Mouse (Mus musculus): ENCODE data around the gene Fkbp11.
"Not testable (repeated sequence)": the region's sequence is repeated elsewhere in the genome, so short reads cannot be mapped to it uniquely, and the experiment has no call there.

The Fkbp11 gene

GRCm38 (mm10) chr15:98727443-98728321 lies at the start of gene Fkbp11:
Gene Fkbp11 (minus strand): TSS chr15:98728198.
- peak; percentile 49 for DNase-seq (ENCODE audit: low spot score)

GRCm38 (mm10) chr15:98777762-98778161 lies 49.8 kb upstream of the Fkbp11 start, which contains the start of gene Wnt10b:
Gene Wnt10b (minus strand): TSS chr15:98778150.
- DNase-seq (ENCODE audit: low spot score) = no peak

DNA sequence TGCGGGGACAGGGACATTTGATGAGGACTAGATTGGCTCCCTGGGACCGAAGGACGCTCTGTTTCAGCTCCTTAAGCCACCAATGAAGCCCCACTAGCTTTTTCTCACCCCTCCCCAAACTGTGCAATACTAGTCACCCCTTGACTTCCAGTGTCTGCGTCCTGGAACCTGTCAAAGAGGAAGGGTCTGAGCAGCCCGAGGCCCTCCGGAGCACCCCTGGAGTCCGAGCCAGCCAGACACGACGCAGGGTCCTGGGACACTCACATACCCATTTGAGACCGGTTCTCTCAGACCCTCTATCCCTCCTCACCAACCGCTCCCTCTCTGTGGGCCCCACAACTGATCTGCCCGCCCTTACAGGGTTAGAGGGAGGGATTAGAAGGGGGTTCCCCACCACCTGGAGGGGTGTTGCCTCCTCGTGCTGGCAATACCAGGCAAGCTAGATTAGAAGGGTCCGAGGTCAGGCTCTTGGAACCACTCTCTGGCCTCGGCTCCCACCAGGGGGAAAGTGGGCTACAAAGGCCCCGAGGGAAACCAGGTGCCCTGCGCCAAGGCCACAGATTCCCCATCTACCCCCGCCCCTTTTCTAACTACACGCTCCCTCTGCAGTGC lies 49.1 kb upstream of the Fkbp11 start:
- DNase-seq (ENCODE audit: low spot score) = no peak

- no peak for DNase-seq (ENCODE audit: low spot score)
These were observed 48.4 kb upstream of the Fkbp11 start for GRCm38 (mm10) chr15:98776280-98777004.

DNA sequence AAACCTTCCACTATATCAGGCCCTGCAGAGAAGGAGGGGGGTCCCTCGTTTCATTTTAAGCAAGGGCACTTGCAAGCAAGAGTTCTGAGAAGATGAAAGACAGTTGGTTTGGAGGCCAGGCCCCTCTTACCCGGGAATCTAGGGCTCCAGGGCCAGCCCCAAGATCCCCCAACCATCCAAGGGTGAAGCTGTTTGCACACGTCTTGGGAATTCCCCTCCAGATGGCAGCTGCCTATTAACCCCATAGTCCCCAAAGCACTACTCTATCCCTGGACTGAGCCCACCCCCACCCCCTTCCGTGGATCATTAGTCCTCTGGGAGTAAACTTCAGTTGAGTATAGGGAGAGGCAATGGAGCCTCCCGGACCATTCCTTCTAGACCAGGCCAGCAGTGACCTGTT lies 47.5 kb upstream of the Fkbp11 start:
- DNase-seq (ENCODE audit: low spot score) = no peak

- no peak for DNase-seq (ENCODE audit: low spot score)
These were observed 46.1 kb upstream of the Fkbp11 start for GRCm38 (mm10) chr15:98774096-98774495.

DNA sequence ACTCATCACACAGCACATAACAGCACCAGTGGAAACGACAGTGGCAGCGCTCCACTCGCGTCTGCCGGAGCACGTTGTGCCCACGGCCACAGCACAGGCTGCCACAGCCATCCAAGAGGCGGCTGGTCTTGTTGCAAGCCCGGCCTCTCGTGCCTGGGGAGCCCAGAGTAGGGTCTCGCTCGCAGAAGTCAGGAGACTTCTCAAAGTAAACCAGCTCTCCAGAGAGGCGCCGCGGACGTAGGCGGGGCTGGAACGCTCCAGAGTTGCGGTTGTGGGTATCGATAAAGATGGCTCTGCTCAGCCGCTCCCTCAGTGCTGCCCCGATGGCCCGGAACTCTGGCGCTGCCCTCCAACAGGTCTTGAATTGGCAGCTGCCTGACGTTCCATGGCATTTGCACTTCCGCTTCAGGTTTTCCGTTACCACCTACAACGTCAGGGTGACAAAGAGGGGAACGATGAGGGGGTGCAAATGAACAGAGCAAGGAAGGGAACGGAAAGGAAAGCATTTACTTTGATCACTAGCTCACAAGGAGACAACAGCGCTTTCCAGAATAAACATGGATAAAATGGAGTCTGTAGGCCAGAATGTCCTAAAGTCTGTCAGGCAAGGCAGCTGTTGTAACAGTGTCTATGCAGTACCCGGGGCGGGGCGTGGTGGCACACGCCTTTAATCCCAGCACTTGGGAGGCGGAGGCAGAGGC lies 44.7 kb upstream of the Fkbp11 start:
- DNase-seq (ENCODE audit: low spot score) = no peak

- no peak for DNase-seq (ENCODE audit: low spot score)
These were observed 43.9 kb upstream of the Fkbp11 start for GRCm38 (mm10) chr15:98771813-98772425.

- DNase-seq (ENCODE audit: low spot score) = no peak
These were observed 40.3 kb upstream of the Fkbp11 start for GRCm38 (mm10) chr15:98768259-98768658.

DNA sequence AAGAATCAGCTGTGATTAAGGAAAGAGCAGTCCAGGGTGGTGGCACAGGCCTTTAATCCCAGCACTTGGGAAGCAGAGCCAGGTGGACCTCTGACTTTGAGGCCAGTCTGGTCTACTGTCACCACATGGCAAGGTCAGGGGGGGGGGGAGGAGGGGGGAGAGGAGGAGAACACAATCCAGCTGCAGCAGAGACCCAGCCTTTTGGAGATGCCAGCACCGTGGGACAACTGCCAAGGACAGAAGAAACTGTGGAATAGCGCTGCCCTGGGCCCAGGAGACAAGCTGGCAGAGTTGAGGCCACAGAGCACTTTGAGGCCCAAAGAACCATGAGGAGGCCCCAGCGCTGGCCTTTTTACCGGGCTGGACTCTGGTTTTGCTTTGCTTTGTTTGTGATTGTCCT lies 37.9 kb upstream of the Fkbp11 start:
- DNase-seq (ENCODE audit: low spot score) = no peak

DNA sequence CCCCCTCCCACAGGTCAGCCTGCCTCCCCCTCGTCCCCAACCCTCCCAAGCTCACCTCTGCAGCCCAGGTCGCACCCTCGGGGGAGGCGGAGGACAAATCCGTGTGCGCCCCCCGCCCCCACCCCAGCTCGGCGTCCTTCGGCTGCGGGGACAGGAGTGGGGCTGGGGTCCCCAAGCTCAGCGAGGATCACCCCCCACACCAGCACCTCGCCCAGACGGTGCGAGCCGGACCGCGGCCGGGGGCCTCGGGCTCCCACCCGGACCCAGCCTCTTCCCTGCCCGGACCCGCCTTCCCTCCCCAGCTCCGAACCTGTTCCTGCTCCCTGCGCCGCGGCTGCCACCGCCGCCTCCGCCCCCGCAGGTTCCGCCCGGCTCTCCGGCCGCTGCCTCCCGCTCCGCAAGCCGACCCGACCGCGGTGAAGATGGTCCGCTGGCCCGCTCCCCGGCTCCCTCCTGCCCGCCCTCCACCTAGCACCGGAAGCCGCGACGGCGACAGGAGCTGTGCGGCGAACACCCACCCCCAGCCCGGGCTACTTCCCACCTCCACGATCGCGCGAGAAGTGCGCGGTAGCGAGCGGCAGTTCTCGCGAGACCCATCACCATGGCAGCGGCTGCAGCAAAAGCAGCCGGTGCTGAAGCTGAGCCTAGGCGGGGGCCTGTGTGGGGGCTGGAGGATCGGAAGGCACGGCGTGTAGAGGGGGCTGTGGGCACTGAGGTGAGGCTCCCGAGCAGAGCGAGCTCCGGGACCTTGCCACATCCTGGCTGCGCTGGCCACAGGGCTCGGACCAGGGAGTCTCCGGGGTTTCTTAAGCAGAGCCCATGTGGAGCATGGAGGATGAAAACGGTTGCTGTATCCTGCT lies 34.9 kb upstream of the Fkbp11 start, which contains the start of gene Arf3:
Arf3 (minus strand) TSS at position 545 of the 860 bp plus-strand sequence.
- peak; percentile 94 for DNase-seq (ENCODE audit: low spot score)

GRCm38 (mm10) chr15:98762201-98762621 lies 34.2 kb upstream of the Fkbp11 start:
- peak; percentile 86 for DNase-seq (ENCODE audit: low spot score)

DNA sequence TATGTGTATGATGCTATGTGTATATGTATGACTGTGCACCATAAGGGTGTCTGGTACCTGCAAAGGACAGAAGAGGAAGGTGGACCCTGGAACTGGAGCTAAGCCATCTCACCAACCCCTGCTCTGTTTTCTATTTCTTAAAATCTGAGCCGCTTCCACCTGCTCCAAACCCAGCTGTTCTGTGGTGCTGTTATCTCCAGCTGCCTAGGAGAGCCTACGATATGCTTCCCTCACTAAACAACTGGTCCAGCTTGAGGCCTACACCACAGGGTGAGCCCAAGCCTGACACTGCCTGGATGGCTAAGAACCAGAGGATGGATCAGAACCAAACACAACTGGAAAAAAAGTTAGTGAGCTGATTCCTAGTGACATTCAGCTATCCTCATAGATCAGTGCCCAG lies 26.1 kb upstream of the Fkbp11 start:
- no peak for DNase-seq (ENCODE audit: low spot score)

DNA sequence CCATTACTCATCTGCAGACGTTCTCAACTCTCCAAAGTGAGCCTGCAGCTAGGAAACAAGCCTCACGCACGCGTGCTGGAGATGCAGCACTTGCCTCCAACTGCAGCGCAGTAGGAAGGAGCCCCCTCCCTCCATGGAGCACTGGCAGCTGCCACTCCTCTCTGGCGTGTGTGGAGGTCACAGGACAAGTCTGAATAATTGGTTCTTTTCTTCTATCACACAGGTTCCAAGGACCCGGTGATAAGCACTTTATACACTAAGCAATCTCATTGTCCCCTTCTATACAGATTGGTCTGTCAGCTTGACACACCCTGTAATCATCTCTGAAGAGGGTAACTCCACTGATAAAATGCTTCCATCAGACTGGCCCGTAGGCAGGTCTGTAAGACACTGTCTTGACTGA lies 25.0 kb upstream of the Fkbp11 start:
- peak; percentile 55 for DNase-seq (ENCODE audit: low spot score)

GRCm38 (mm10) chr15:98749093-98749492 lies 21.1 kb upstream of the Fkbp11 start:
- no peak for DNase-seq (ENCODE audit: low spot score)

DNA sequence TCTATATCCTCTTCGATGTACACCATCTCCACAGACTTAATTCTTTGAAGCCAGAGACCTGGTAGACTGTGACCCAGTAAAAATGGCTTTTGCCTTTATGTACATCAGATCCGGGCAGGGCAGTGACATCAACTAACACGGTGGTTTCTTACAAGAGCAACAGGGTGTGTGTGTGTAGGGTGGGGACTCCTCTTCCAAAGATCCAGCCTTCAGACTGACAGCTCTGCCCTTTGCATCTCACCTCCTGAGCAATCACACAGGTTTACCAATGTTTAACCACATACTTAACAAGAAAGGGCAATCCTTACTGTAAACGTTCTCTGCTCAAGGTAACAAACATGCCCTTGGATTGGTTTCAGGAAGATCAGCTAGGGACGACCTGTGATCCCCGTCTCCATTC lies 19.3 kb upstream of the Fkbp11 start:
- no peak for DNase-seq (ENCODE audit: low spot score)

DNA sequence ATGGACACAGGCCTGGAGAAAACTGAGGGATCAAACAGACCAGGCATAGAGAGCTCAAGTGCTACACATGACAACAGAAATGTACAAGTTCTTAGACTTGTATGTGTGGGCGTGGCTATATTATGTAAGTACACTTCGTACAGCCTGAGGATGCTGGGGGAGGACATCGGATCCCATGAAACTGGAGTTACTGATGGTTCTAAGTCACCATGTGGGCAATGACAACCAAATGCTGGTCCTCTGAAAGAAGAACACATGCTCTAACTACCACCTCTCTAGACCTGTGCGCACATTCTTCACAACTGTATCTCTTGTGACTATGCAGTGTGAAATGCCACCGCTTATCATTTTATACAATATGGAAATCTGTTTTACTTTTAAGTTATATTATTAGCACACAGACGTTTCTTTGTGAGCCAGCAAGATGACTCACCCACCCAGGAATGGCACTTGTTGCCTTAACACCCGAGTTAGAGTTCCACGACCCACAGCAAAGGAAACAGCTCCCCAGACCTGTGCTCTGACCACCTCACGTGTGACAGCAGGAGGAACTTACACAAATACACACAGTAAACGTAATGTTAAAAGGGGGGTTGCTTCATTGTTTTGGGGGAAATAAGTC lies 18.5 kb upstream of the Fkbp11 start:
- DNase-seq (ENCODE audit: low spot score) = no peak

GRCm38 (mm10) chr15:98743863-98744262 lies 15.9 kb upstream of the Fkbp11 start:
- not testable (repeated sequence) for DNase-seq (ENCODE audit: low spot score)

DNA sequence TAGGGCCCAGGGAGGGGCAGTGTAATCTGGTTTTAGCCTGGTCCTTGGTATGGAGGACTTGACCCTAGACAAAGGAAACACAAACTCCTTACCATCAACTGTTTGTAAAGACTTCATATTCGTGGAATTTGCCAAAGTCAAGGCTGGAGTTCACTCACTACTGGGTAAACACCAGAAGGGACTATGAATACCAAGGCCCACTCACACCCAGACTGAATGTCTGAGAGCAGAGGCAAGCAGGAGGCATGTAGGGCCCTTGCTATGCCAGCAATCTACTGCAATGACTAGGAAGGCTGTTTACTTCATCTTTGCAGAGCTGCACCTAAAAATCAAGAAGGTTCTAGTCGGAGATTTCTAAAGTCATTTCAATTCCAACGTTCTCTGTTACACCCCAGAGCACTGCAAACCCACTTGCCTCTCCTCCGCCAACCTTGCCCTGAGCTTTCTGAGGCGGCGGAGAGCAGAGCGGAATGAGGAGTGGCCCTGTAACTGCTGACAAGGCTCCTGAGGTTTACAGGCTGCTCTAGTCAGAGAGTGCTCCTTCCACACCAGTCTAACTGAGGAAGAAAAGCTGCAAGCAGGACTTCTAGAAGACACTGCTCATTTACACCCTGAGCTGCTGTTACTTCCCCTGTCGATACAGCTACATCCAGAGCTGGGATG lies 14.9 kb upstream of the Fkbp11 start:
- DNase-seq (ENCODE audit: low spot score) = no peak

- DNase-seq (ENCODE audit: low spot score) = no peak
These were observed 12.2 kb upstream of the Fkbp11 start for GRCm38 (mm10) chr15:98740219-98740618.

All from testis, postnatal 14 days (tissue).